Mouse (Mus musculus) A20 (cell line): ENCODE data around the gene Gpc1.

Source experiments
- DNase-seq: peaks from one replicate; pipeline ENCODE4 v3.0.0-alpha.2; 2011; ENCODE audit warnings: low read depth, low spot score

Gpc1 gene

GRCm38 (mm10) chr1:92831188-92832001, at the start of gene Gpc1:
Gpc1 (plus strand) TSS chr1:92831645.
- peak; percentile 86 for DNase-seq

GRCm38 (mm10) chr1:92781862-92782261, 49.6 kb upstream of the Gpc1 start:
- DNase-seq: no peak

DNA sequence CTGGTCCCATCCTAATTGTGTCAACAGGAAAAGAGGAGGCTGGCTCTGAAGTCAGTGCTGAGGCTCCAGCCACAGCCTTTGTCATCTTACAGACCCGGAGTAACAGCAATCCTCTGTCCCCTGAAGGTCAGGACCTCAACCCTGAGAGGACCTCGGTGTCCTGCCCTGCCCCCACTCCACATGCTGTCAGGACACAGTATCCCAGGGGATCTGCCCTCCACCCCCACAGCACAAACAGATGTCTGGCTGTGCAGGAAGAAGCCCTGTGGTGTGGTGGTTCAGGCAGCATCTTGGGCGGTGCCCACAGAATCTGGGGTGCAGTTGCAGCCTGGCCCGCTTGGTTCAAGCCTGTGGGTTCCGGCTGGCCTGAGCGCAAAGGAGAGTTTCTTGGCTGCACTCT, 48.9 kb upstream of the Gpc1 start:
- no peak for DNase-seq

DNA sequence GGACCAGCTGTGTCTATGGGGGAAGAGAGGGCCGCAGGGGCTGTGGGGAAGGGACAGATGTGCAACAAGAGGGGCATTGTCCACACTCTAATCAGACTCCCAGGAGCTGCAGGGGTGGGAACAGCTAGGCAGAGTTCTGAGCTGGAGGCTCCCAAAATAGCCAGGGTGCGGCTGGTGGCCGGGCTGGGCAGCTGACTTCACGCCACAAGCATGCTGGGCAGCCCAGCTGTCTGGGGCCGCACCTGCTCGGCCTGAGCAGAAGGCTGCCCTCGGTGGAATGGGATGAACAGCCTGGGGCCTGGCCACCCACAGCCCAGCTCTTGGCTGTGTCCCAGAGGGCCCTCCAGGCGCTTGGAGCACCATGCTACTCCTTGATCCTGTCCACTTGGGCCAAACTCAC, 44.2 kb upstream of the Gpc1 start:
- DNase-seq: no peak

- DNase-seq: no peak
Observed at GRCm38 (mm10) chr1:92788049-92788448, 43.4 kb upstream of the Gpc1 start.

- no peak for DNase-seq
Observed at GRCm38 (mm10) chr1:92790628-92791027, 40.8 kb upstream of the Gpc1 start.

- DNase-seq: no peak
Observed at GRCm38 (mm10) chr1:92791070-92791831, 40.2 kb upstream of the Gpc1 start.

DNA sequence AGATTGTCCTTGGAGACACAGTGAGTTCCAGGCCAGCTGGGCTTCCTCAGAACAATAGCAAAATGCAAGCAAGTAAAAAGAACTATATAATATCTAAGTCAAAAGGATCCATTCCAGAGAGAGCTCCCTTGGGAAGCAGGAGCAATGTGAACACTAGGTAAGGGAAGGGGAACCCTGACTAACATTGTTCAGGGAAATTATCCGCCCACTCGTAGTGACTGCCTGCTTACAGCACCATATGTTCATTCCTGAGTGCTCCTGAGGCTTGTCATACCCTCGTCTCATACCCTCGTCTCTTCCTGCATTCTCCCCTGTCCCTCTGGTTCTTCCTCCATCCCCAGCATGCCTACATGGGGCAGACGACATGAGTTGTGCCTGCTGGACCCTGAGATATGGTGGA, 37.7 kb upstream of the Gpc1 start:
- DNase-seq: no peak

GRCm38 (mm10) chr1:92798425-92798824, 33.0 kb upstream of the Gpc1 start:
- DNase-seq: no peak

GRCm38 (mm10) chr1:92799653-92800052, 31.8 kb upstream of the Gpc1 start:
- no peak for DNase-seq

GRCm38 (mm10) chr1:92802362-92802761, 29.1 kb upstream of the Gpc1 start:
- DNase-seq: no peak

- no peak for DNase-seq
Observed at GRCm38 (mm10) chr1:92803376-92803775, 28.1 kb upstream of the Gpc1 start.

DNA sequence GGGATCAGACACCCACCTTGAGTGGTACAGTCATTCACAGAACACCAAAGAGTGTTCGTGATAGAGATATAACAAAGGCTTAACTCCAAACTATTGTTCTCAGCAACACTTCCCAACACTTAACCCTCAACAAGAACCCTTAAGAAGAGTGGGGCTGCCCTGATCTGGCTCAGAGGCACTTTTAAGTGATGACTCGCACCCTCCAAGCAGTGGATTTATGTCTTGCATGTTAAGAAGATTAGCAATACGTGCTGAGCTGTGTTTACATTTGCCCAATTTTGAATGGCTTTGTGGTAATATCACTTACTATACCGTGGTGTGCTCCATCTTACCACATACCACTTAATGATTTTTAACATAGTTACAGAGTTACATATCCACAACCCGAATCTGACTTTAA, 26.3 kb upstream of the Gpc1 start:
- DNase-seq: peak; percentile 3

- DNase-seq: peak; percentile 74
Observed at GRCm38 (mm10) chr1:92805836-92806235, 25.6 kb upstream of the Gpc1 start.

DNA sequence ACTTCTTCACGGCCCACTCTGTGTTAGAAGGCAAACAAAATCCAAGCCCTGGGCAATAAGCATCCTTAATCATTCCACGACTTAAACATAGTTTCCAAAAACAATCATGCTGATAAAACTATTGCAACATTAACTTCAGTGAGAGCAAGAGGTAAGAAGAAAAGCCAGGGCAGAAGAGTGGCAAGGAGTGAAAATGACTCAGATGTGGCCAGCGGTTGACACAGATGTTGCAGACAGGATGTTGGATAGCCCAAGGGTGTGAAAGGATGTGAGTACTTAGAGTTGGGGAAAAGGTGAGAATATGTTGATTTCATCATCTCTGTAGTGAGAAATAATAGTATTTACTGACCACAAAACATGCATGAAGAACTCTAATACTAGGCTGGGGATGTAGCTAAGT, 24.7 kb upstream of the Gpc1 start:
- peak; percentile 21 for DNase-seq

DNA sequence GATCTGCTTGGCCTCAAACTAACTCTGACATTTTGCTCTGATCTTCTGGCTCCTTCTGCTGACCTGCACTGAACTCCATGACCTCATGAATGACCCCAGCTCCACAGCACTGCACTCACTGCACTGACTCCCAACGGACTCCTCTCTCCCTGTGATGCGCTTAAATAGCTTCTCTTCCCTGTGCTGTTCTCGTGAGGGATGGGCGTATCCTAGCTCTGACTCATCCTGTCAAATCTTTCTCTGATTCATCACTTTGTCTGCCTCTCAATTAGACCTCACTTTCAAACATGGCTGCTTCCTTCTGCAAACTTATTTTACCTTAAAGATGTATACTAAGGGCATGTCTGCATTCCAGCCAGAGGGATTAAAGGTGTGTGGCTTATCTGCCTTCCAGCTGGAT, 21.8 kb upstream of the Gpc1 start:
- no peak for DNase-seq

DNA sequence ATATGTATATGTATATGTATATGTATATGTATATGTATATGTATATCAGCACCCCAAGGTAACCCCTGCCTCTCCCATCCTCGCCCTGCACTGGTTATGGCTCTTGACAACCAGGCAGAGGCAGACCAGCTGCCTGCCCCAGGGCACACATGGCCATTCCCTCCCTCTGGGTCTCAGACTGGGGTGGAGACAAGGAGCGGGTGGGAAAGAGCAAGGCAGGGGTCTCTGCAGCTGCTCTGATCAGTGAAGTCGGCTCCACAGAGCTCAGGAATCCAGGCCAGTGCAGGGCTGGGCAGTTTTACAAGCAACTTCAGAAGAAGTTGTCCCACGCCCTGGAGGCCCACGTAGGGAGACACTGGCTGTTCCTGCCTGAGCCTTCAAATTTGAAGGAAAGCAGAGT, 17.1 kb upstream of the Gpc1 start:
- DNase-seq: no peak

DNA sequence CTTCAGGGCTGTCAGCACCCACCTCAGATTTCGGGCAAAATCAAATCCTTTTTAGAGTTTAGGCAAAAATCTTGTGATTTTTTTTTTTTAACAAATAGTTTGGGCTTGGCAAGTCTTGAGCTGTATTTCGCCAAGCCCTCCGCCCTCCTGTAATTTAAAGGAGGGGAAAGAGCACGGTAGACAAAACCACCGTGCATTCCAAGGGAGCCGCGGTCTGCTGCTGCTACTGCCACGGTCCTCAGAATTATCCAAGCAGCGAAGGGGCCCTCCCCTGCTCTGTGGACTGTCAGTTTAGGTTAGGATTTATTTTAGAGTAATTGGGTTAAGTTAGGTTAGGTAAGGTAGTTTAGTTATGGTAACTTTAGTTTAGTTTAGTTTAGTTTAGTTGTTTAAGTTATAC, 16.3 kb upstream of the Gpc1 start:
- no peak for DNase-seq

DNA sequence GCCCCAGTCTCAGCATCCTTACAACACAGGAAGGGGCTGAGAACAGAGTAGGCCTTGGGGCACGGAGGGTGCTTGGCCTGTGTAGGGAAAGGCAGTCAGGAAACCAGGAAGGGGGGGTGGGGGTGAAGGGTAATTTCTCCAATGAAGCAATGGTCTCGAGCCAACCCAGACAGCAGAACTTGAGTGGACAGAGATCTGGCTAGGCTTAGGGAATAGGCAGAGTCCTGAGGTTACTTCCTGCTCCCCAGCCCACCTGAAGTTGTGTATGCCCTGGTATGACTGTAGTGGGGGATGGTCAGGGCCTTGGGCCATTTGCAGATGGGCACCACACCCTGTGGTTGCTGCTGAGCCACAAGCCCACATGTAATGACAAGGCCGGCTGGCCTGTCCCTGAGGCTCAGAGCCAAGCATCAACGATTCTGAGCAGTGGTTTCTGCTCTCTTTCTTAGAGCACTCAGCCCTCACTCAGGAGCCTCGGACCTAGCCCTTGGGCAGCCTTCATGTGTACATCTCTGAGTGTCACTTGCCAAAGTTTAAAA, 15.6 kb upstream of the Gpc1 start:
- no peak for DNase-seq

DNA sequence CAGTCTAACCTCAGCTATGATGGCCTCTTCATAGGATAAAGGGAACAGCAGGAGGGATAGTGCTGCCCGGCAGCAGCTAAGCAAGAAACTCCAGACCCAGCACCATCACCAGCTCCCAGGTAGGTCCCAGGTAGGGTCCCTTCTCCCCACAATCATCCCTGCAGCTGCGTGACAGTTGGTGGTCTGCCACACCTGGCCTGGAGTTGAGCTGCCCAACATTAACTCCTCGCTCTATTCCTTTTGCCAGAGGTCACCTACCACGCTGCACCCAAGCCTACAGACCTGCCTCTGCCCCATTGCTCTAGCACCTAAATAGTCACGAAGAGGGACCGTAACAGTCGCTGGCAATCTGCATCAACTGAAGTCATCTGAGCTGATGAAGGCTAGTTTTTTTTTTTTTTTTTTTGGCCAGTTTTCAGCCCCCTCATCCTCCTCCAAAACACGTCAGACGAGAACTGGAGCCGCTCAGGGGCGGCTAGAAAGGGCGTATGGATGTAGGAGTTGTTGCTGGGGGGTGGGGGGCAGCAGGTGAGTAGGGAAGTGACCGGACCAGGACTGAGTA, 738 bp upstream of the Gpc1 start:
- no peak for DNase-seq

GRCm38 (mm10) chr1:92832011-92833010, 866 bp downstream of the Gpc1 start:
- DNase-seq: no peak
